Mouse (Mus musculus) thymus, adult 18-20 months (tissue): ENCODE data around the gene Syvn1.

Experiments used
- DNase-seq, 2 experiments: peaks; one replicate each; pipeline ENCODE4 v3.0.0; 2022; ENCODE audit warnings: mixed read lengths in 2 of 2

Gene Syvn1

GRCm38 (mm10) chr19:6069851-6070250, 23.5 kb downstream of the Syvn1 start:
- no peak for DNase-seq

GRCm38 (mm10) chr19:6070571-6071250, 24.3 kb downstream of the Syvn1 start:
- no peak for DNase-seq

- DNase-seq = no peak
Observed at GRCm38 (mm10) chr19:6071261-6071660, 24.9 kb downstream of the Syvn1 start.

GRCm38 (mm10) chr19:6073889-6074288, 27.5 kb downstream of the Syvn1 start:
- DNase-seq = no peak

GRCm38 (mm10) chr19:6076564-6077393, 30.4 kb downstream of the Syvn1 start, which contains the start of gene Vps51:
Vps51 (minus strand) TSS chr19:6077231.
- DNase-seq = peak; percentile 62 to 78

GRCm38 (mm10) chr19:6079983-6080480, 33.7 kb downstream of the Syvn1 start, which contains the start of gene Tmem262:
Tmem262 (plus strand) TSS chr19:6080033.
- no peak for DNase-seq

- DNase-seq = no peak
Observed at GRCm38 (mm10) chr19:6082156-6082555, 35.8 kb downstream of the Syvn1 start, which contains the start of gene Gm28374. Gm28374 (minus strand) TSS chr19:6082256.

- DNase-seq = peak; percentile 93 to 95
Observed at GRCm38 (mm10) chr19:6084478-6085248, 38.3 kb downstream of the Syvn1 start, which contains the start of the genes Zfpl1 and Cdca5. Zfpl1 (minus strand) TSS chr19:6084956. Cdca5 (plus strand) TSS chr19:6084983.

- peak in 1 of 2 experiments; percentile 60 for DNase-seq
Observed at GRCm38 (mm10) chr19:6085417-6085879, 39.1 kb downstream of the Syvn1 start.

GRCm38 (mm10) chr19:6088841-6089240, 42.5 kb downstream of the Syvn1 start:
- DNase-seq = no peak

GRCm38 (mm10) chr19:6094119-6094518, 47.7 kb downstream of the Syvn1 start, which contains the start of gene AC131692.1:
AC131692.1 (plus strand) TSS chr19:6094419.
- DNase-seq = no peak

GRCm38 (mm10) chr19:6097847-6098246, 51.5 kb downstream of the Syvn1 start:
- DNase-seq = no peak

GRCm38 (mm10) chr19:6101186-6101585, 54.8 kb downstream of the Syvn1 start:
- no peak for DNase-seq

GRCm38 (mm10) chr19:6102169-6102853, 55.9 kb downstream of the Syvn1 start:
- no peak for DNase-seq
